Mouse (Mus musculus): ENCODE measurements around the gene Abcg1. TPM values are rescaled to one million over a fixed set of nuclear protein-coding genes. Genes with fewer than 3 reads are reported as not detected.
A peak's percentile ranks its signal among the peaks of the same experiment; 100 is the strongest.

Abcg1 gene
- polyA plus RNA-seq, 1 experiment, result 29.0 TPM

GRCm38 (mm10) chr17:31069845-31070244 lies 12.4 kb downstream of the Abcg1 start:
- no peaks in the 10 kb centered on the region for H3K27me3 ChIP-seq (ENCODE audit: control insufficient read depth, insufficient read depth, low read length)
- TF ChIP-seq CTCF (IDR thresholded peaks at IDR 0.05; ENCODE audit: extremely low read depth, insufficient read depth, insufficient read length, insufficient replicate concordance) (no peak), POLR2A (IDR thresholded peaks at IDR 0.05; ENCODE audit: low read depth, low read length) (no peak)
- H3K4me1 ChIP-seq (ENCODE audit: control insufficient read depth, insufficient read depth, insufficient read length), result peaks cover 65% of the 10 kb centered on the region
- WGBS, result 65% methylated on average over 4 of the region's 4 CpGs
- H3K4me3 ChIP-seq (ENCODE audit: extremely low read depth, insufficient read depth, insufficient read length), result no peak overlapping the region
- peaks cover 16% of the 10 kb centered on the region for H3K36me3 ChIP-seq (ENCODE audit: control insufficient read depth, insufficient read depth, low read length)
- no peak for DNase-seq (ENCODE audit: low read depth in 1 of 2, low spot score in 2 of 2)
- H3K27ac ChIP-seq (ENCODE audit: insufficient read depth, low read length), result no peak overlapping the region

DNA sequence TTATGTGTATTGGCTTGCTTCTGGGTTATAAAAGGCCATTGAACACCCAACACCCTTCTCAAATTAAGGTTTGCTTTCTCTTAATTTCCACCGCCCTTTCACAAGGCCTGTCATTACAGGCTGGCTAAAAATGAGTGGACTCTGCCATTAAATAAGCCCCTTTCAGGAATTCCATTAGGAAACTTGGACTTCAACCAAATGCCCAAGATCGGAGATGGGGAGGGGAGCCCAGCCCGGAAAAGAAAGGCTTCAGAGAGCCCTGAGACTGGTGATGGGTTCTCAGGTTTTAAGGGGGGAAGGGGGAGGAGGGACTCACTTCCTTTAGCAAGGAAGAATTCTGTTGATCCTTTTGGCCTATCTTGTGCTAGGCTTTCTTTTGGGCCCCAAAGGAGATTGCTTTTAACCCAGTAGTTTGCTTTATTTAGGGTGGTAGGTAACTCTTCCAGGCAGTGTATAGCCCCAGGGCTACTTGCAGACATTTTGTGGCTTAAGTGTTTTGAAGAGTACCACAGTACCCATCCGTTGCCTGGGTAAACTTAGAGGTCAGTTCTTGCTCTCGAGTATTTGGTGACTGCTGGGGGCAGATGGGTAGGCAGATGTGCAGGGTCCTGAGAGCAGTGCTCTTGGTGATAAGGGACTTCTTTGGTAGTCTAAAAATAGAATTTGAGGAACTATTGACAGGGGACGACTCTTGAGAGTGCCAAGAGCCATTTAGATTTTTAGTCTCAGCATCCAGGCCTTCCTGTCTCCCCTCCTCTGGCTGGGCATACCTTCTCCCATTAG lies 13.1 kb downstream of the Abcg1 start:
- 34% methylated on average over 6 of the region's 6 CpGs for WGBS
- H3K4me1 ChIP-seq (ENCODE audit: control insufficient read depth, insufficient read depth, insufficient read length), result peaks cover 70% of the 10 kb centered on the region
- no peak for TF ChIP-seq POLR2A (IDR thresholded peaks at IDR 0.05; ENCODE audit: low read depth, low read length)
- no peak for TF ChIP-seq CTCF (IDR thresholded peaks at IDR 0.05; ENCODE audit: extremely low read depth, insufficient read depth, insufficient read length, insufficient replicate concordance)
- peak overlapping the region; percentile 2; the same call in 1 of the 2 replicates for H3K27ac ChIP-seq (ENCODE audit: insufficient read depth, low read length)
- DNase-seq (ENCODE audit: low read depth in 1 of 2, low spot score in 2 of 2), result no peak
- H3K36me3 ChIP-seq (ENCODE audit: control insufficient read depth, insufficient read depth, low read length), result peaks cover 13% of the 10 kb centered on the region
- H3K4me3 ChIP-seq (ENCODE audit: extremely low read depth, insufficient read depth, insufficient read length), result no peak overlapping the region
- no peaks in the 10 kb centered on the region for H3K27me3 ChIP-seq (ENCODE audit: control insufficient read depth, insufficient read depth, low read length)

DNA sequence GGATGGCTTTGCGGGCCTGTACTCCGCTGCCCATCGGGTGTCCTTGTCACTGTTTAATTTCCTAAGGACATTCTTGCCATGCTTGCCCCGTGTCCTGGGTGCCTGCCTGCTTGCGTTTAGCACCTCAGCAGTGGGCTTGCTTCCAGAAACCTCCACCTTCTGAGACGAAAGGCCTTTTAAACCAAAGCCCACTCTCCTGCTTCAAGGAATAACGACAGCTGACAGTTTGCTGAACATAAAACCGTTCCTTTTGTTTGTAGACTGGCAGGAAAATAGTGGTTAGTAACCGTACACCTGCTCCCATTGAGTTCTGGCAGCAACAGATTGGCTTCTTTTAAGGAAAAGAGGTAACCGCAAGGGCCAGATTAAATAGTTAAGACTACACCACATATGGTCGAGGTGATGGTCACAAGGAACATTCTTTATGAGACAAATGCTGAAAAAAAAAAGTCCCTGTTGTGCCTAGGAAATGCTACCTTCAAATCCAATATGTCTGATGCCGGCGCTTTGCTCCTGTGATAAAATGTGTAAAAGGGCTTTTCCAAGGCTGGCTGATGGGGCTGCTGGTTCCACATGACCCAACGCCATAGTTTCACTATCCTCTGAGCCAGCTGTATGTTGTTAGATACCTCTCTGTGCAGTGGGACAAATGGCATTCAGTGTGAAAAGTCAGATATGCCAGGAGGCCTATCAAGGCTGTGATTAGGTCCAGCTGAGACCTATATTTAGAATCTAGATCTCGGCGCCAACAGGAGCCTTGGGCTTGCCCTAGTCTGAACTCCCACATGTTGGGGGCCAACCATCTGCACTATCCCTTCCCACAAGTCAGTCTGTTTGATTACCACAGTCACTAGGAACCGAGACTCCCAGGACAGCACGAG lies 14.2 kb downstream of the Abcg1 start:
- no peak for TF ChIP-seq CTCF (IDR thresholded peaks at IDR 0.05; ENCODE audit: extremely low read depth, insufficient read depth, insufficient read length, insufficient replicate concordance)
- no peak for TF ChIP-seq POLR2A (IDR thresholded peaks at IDR 0.05; ENCODE audit: low read depth, low read length)
- Histone ChIP-seq H3K4me1 (ENCODE audit: control insufficient read depth, insufficient read depth, insufficient read length) (peaks cover 73% of the 10 kb centered on the region), H3K4me3 (ENCODE audit: extremely low read depth, insufficient read depth, insufficient read length) (no peak overlapping the region), H3K36me3 (ENCODE audit: control insufficient read depth, insufficient read depth, low read length) (peaks cover 5% of the 10 kb centered on the region), H3K27ac (ENCODE audit: insufficient read depth, low read length) (no peak overlapping the region), H3K27me3 (ENCODE audit: control insufficient read depth, insufficient read depth, low read length) (no peaks in the 10 kb centered on the region)
- no peak for DNase-seq (ENCODE audit: low read depth in 1 of 2, low spot score in 2 of 2)
- WGBS, result 38% methylated on average over 18 of the region's 18 CpGs

DNA sequence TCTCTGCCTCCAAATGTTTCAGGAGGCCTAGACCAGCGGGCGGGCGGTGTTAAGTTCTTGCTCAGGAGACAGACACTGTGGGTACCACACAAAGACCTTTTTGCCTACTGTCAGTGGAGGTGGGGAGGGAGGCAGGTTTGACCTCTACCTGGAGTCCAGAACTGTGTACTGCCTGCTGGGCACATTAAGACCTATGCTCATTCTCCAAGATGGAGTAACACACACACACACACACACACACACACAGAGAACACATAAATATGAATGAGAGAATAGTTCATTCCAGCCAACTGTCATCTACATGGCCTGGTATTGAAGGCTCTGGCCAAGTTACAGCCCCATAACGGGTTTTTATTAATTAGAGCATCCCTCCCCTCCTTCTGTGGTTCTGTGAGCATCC lies 15.4 kb downstream of the Abcg1 start:
- Histone ChIP-seq H3K36me3 (ENCODE audit: control insufficient read depth, insufficient read depth, low read length) (peaks cover 2% of the 10 kb centered on the region; the same call in 1 of the 2 replicates), H3K4me3 (ENCODE audit: extremely low read depth, insufficient read depth, insufficient read length) (no peak overlapping the region), H3K4me1 (ENCODE audit: control insufficient read depth, insufficient read depth, insufficient read length) (peaks cover 73% of the 10 kb centered on the region), H3K27me3 (ENCODE audit: control insufficient read depth, insufficient read depth, low read length) (no peaks in the 10 kb centered on the region), H3K27ac (ENCODE audit: insufficient read depth, low read length) (peak overlapping the region; percentile 45; the same call in 1 of the 2 replicates)
- 71% methylated on average over 4 of the region's 4 CpGs for WGBS
- DNase-seq (ENCODE audit: low read depth in 1 of 2, low spot score in 2 of 2), result no peak
- no peak for TF ChIP-seq CTCF (IDR thresholded peaks at IDR 0.05; ENCODE audit: extremely low read depth, insufficient read depth, insufficient read length, insufficient replicate concordance)
- TF ChIP-seq POLR2A (IDR thresholded peaks at IDR 0.05; ENCODE audit: low read depth, low read length), result no peak

DNA sequence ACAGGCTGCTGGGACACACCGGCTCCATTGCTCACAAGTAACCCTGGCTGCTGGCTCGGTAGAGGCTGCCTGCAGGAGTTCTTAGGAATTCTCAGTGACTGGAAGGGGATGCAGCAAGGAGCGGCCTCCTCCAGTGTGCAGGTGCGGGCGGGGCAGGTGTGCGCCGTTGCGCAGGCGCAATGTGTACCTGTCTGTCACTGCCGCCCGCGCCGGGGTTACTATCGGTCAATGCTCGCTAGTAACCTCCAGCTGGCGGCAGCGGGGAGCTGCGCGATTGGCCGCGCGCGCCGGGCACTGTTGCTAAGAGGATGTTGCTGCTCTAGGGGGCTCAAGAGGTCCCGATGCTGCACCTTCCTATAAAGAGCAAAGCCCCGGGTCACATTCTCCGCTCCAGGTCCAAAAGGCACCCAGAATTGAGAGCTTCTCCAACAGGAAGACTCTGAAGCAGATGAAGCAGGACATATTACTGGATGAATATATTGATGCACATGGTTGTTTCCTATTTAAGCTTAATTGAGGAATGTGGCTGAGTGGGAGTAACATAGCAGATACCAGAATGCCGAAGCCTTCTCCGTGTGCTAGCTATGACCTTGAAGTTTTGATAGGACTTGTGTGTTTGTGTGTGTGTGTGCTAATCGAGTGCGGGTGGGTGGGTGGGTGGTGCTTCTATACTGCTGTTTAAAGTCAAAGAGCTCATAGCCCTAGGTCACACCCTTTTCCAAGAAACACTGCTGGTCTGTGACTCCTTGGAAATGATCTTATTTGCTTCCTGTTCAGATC lies 16.0 kb downstream of the Abcg1 start:
- Histone ChIP-seq H3K4me1 (ENCODE audit: control insufficient read depth, insufficient read depth, insufficient read length) (peaks cover 77% of the 10 kb centered on the region), H3K4me3 (ENCODE audit: extremely low read depth, insufficient read depth, insufficient read length) (peak overlapping the region; percentile 42; the same call in 1 of the 2 replicates), H3K36me3 (ENCODE audit: control insufficient read depth, insufficient read depth, low read length) (no peaks in the 10 kb centered on the region), H3K27ac (ENCODE audit: insufficient read depth, low read length) (peak overlapping the region; percentile 80; the same call in 1 of the 2 replicates), H3K27me3 (ENCODE audit: control insufficient read depth, insufficient read depth, low read length) (no peaks in the 10 kb centered on the region)
- peak; percentile 82 to 95 for DNase-seq (ENCODE audit: low read depth in 1 of 2, low spot score in 2 of 2)
- WGBS, result 4% methylated on average over 31 of the region's 31 CpGs
- no peak for TF ChIP-seq POLR2A (IDR thresholded peaks at IDR 0.05; ENCODE audit: low read depth, low read length)
- no peak for TF ChIP-seq CTCF (IDR thresholded peaks at IDR 0.05; ENCODE audit: extremely low read depth, insufficient read depth, insufficient read length, insufficient replicate concordance)

DNA sequence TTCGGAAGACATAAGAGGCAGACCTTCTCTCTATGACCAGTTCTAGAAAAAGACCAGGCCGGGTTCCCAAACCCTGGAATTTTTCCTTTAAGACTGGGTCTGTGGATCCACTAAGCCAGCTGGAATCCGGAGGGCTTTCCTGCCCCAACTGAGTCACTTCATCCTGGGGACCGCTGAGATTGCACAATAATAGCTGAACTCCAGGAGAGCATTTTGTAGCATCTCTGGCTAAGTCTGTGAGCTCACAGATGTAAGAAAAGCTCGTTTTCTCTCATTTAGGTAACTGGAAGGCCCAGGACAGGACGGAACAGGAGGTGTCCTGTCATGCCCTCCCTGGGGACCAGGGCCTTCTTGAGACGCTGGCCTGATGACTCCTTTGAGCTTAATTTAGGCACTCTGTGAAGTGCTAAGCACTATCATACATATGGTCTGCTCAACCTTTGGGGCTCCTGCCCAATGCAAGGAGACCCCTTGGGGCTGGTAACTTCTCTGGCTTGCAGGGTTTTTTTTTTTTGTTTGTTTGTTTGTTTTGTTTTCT lies 16.6 kb downstream of the Abcg1 start:
- TF ChIP-seq POLR2A (IDR thresholded peaks at IDR 0.05; ENCODE audit: low read depth, low read length) (no peak), CTCF (IDR thresholded peaks at IDR 0.05; ENCODE audit: extremely low read depth, insufficient read depth, insufficient read length, insufficient replicate concordance) (no peak)
- peak overlapping the region; percentile 80 for H3K27ac ChIP-seq (ENCODE audit: insufficient read depth, low read length)
- no peaks in the 10 kb centered on the region for H3K36me3 ChIP-seq (ENCODE audit: control insufficient read depth, insufficient read depth, low read length)
- H3K4me3 ChIP-seq (ENCODE audit: extremely low read depth, insufficient read depth, insufficient read length), result no peak overlapping the region
- DNase-seq (ENCODE audit: low read depth in 1 of 2, low spot score in 2 of 2), result no peak
- WGBS, result 12% methylated on average over 7 of the region's 7 CpGs
- peaks cover 78% of the 10 kb centered on the region for H3K4me1 ChIP-seq (ENCODE audit: control insufficient read depth, insufficient read depth, insufficient read length)
- no peaks in the 10 kb centered on the region for H3K27me3 ChIP-seq (ENCODE audit: control insufficient read depth, insufficient read depth, low read length)
